Mouse (Mus musculus): ENCODE results near the gene Eya4.

DNA sequence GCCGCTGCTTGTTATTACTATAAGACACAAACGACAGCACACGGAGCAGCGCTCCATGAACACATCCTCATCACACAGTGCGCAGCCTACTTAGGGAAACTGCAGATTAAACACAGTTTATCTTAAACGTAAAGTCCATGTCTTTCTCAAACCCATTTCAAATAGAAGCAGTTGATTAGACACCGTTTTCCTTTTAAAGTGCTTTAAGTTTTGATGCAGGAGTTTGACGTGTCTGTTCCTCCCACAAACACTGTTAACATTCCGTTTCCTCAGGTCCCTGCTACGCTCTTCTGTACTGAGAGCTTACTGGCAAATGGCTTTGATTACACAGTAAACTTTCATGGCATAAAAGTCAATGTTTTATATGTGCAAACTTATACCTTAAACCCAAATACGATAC, 191.4 kb downstream of the Eya4 start:
- TF ChIP-seq SIN3A (IDR thresholded peaks at IDR 0.05; ENCODE audit: low read length) (no peak), SMC3 (IDR thresholded peaks at IDR 0.05; ENCODE audit: low read depth, low read length) (no peak), ELF1 (IDR thresholded peaks at IDR 0.05; ENCODE audit: low read depth, low read length) (no peak), MYC (IDR thresholded peaks at IDR 0.05; ENCODE audit: low read depth, low read length) (no peak), POLR2A (IDR thresholded peaks at IDR 0.05; ENCODE audit: control insufficient read depth in 1 of 2, insufficient read depth in 1 of 2, low read depth in 1 of 2, low read length in 2 of 2, poor library complexity in 1 of 2) (no peak), NELFE (IDR thresholded peaks at IDR 0.05; ENCODE audit: low read depth, low read length) (no peak), CTCF (IDR thresholded peaks at IDR 0.05 in 2 of 3, conservative IDR thresholded peaks at IDR 0.05 in 1 of 3; ENCODE audit: control insufficient read depth in 1 of 3, insufficient read depth in 1 of 3, low read depth in 2 of 3, low read length in 3 of 3, poor library complexity in 1 of 3, severe bottlenecking in 1 of 3) (no peak)
